Mouse (Mus musculus) hindbrain, embryonic 10.5 days (tissue): Measurements from ENCODE around the gene Etd. TPM values are rescaled to one million over a fixed set of nuclear protein-coding genes. Genes with fewer than 3 reads are reported as not detected.
"Not testable (repeated sequence)": the region's sequence is repeated elsewhere in the genome, so short reads cannot be mapped to it uniquely, and the experiment has no call there.

Experiments used
- DNase-seq: peaks from one replicate; pipeline ENCODE4 v3.0.0-alpha.2; 2017; ENCODE audit warnings: low spot score
- H3K27ac ChIP-seq: fragments of 300-500 bp; sonication (generic); 2 replicates; pipeline ENCODE4 v1.5.1; 2016; ENCODE audit warnings: mild to moderate bottlenecking, moderate library complexity
- H3K27me3 ChIP-seq: fragments of 300-500 bp; sonication (generic); 2 replicates; pipeline ENCODE4 v1.6.1; 2016; ENCODE audit warnings: mild to moderate bottlenecking; ENCODE audit not compliant: poor library complexity, insufficient read depth, severe bottlenecking
- H3K36me3 ChIP-seq: fragments of 300-500 bp; sonication (generic); 2 replicates; pipeline ENCODE4 v1.6.1; 2016; ENCODE audit warnings: mild to moderate bottlenecking, moderate library complexity
- H3K4me1 ChIP-seq: fragments of 300-500 bp; sonication (generic); replicated peaks from 2 replicates; pipeline ENCODE4 v1.6.1; 2016; ENCODE audit warnings: mild to moderate bottlenecking
- H3K4me3 ChIP-seq: fragments of 300-500 bp; sonication (generic); 2 replicates; pipeline ENCODE4 v1.5.1; 2016; ENCODE audit warnings: mild to moderate bottlenecking, moderate library complexity
- H3K9me3 ChIP-seq: fragments of 300-500 bp; sonication (generic); 2 replicates; pipeline ENCODE4 v1.6.1; 2016; ENCODE audit warnings: mild to moderate bottlenecking, moderate library complexity
- WGBS: fragments of 180-500 bp; shearing (Covaris S2); methylation state at CpG from one replicate; pipeline ENCODE4 v1.1.7; 2016; 5-methylcytosine and 5-hydroxymethylcytosine counted together
- polyA plus RNA-seq: library from polyadenylated mRNA; unstranded; fragments of >200 nt; fragmentation: Nextera tagmentation; extraction: Ambion mirVana; gene quantifications from 2 replicates; pipeline ENCODE4 v1.2.1, GENCODE M21; 2016

The Etd gene
- not detected in 2 replicates for polyA plus RNA-seq

DNA sequence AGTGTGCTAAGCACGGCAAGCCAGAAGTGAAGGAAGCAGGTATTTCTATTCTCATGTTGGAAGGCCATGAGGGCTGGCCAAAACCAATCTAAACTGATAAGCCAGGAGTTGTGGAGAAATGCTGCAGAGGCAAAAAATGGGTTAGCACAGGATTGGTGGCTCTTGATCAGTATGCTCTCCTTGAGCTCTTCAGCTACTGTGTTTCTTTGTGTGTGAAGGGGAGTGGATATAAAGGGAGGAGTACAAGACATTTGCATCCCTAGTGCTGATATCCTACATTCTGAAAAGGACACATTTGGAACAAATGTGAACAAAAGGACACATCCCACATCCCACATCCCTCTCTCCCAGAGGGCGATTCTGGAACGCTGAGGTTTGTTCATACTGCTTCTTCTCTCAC lies at the start of gene Etd:
Etd (plus strand) TSS at position 301 of the 400 bp plus-strand sequence.
- Histone ChIP-seq H3K36me3 (no peaks in the 10 kb centered on the region), H3K27me3 (no peaks in the 10 kb centered on the region), H3K4me1 (no peaks in the 10 kb centered on the region), H3K27ac (no peak within 1 kb of the TSS), H3K4me3 (no peak within 1 kb of the TSS), H3K9me3 (no peaks in the 10 kb centered on the region)
- DNase-seq = no peak
- 85% methylated on average over 3 of the region's 3 CpGs for WGBS

DNA sequence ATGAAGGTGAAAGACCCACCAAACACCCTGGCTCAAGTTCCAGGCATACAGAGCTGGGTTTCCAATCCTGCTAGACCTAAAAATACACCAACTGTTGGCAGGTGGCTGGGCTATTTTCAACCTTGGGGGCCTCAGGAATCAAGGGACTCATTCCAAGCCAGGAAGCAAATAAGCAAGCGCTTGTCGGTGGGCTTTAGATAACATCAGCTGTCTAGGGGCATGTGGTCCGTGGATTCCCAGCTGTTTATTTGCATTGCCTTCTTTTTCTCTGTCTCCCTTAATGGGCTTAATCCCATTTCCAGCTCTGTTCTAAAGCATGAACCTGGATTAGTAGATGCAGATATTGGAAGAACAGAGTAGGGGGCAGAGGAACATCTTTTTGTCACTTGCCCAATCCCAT lies 48.4 kb upstream of the Etd start:
- WGBS = 82% methylated on average over 3 of the region's 3 CpGs
- no peak for DNase-seq
- Histone ChIP-seq H3K27ac (no peak overlapping the region), H3K9me3 (no peaks in the 10 kb centered on the region), H3K36me3 (no peaks in the 10 kb centered on the region), H3K4me3 (no peak overlapping the region), H3K27me3 (no peaks in the 10 kb centered on the region), H3K4me1 (no peaks in the 10 kb centered on the region)

DNA sequence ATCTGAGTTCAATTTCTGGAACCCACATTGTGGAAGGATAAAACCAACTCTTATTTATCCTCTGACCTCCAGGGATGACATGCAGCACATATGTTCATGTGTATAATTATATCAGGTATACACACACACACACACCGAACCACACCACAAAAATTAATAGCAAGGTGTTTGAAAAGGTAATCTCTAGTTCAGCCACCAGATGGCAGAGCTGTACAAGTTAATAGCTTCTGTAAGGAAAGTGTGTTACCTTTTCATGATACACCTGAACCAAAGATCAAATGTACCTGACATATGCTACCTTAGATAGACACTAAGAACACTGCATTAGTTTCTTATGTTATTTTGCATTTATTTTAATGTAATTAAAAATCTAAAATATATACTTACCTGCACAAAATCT lies 1.8 kb upstream of the Etd start:
- no peak for DNase-seq
- H3K27ac ChIP-seq = no peak overlapping the region
- 58% methylated on average over 1 of the region's 1 CpGs for WGBS

DNA sequence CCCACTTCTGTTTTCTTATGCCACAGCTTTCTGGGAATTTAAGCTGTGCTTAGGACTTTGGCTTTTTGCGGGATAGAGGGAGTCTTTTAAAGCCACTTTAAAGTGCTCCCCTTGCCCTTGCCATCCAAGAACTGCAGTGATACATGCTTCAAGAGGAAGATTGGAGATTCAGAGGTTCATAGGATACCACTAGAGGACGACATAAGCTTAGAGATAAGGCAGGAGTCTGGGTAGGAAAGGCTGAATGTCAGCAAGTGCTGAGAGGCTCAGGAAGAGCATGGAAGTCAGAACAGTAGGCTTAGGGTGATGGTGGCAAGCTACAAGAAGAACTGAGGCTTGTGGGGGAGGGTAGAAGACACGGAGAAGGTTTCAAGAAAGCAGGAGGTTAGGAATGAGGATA lies 24.9 kb downstream of the Etd start:
- Histone ChIP-seq H3K9me3 (no peaks in the 10 kb centered on the region), H3K4me1 (no peaks in the 10 kb centered on the region), H3K27me3 (no peaks in the 10 kb centered on the region), H3K27ac (no peak overlapping the region), H3K36me3 (no peaks in the 10 kb centered on the region), H3K4me3 (no peak overlapping the region)
- 45% methylated on average over 3 of the region's 3 CpGs for WGBS
- no peak for DNase-seq

More for the DNA sequence above, 1.8 kb upstream of the Etd start:
- H3K27me3 ChIP-seq = no peaks in the 10 kb centered on the region
- H3K36me3 ChIP-seq = no peaks in the 10 kb centered on the region
- no peak overlapping the region for H3K4me3 ChIP-seq
- H3K9me3 ChIP-seq = no peaks in the 10 kb centered on the region; the same call in 1 of the 2 replicates
- H3K4me1 ChIP-seq = no peaks in the 10 kb centered on the region

DNA sequence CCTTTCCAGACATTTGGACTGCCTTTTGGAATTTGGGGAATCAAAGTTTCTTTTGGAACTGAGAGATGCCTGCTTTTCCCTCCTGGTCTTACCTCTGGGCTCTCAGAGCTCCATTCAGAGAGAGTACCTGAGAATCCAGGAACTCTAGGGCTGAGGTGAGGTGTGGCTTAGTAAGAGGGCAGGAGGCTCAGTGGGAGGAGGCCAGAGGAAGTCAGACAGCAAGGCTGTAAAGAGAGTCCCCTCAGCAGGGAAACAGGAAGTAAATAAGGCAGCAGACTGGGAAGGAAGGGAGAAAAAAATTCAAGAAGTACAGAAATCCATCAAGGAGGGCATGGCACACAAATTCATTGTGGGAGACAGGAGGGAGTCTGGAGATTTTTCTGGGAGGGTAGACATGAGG lies 29.5 kb downstream of the Etd start:
- H3K36me3 ChIP-seq, DNase-seq, H3K4me1 ChIP-seq, H3K4me3 ChIP-seq, H3K27me3 ChIP-seq, H3K27ac ChIP-seq, H3K9me3 ChIP-seq: not testable (repeated sequence)

Other genes starting within 250 kb of the Etd start
- gene Plac1, start 194.8 kb upstream of the Etd start, polyA plus RNA-seq = 2.3 and 3.7 TPM in 2 replicates
- gene Fam122b, start 165.1 kb upstream of the Etd start, polyA plus RNA-seq = 4.4 and 6.2 TPM in 2 replicates
- not detected in 2 replicates for gene Fam122c, start 161.5 kb upstream of the Etd start, polyA plus RNA-seq
- 42.5 and 49.3 TPM in 2 replicates for gene Mospd1, start 64.4 kb upstream of the Etd start, polyA plus RNA-seq
- 40.0 and 58.2 TPM in 2 replicates for gene Rtl8c, start 173.1 kb downstream of the Etd start, polyA plus RNA-seq
- gene Gm14597, start 174.1 kb downstream of the Etd start, polyA plus RNA-seq = not detected in 2 replicates
- 68.5 and 96.4 TPM in 2 replicates for gene Rtl8a, start 208.8 kb downstream of the Etd start, polyA plus RNA-seq
- gene Rtl8b, start 235.5 kb downstream of the Etd start, polyA plus RNA-seq = 56.9 and 86.9 TPM in 2 replicates